Mouse (Mus musculus) retina, postnatal 1 day (tissue): ENCODE data around the gene Fignl2.
"Not testable (repeated sequence)": the region's sequence is repeated elsewhere in the genome, so short reads cannot be mapped to it uniquely, and the experiment has no call there.

Experiments used
- DNase-seq: peaks from one replicate; pipeline ENCODE4 v3.0.0-alpha.2; 2012

Fignl2 gene

DNA sequence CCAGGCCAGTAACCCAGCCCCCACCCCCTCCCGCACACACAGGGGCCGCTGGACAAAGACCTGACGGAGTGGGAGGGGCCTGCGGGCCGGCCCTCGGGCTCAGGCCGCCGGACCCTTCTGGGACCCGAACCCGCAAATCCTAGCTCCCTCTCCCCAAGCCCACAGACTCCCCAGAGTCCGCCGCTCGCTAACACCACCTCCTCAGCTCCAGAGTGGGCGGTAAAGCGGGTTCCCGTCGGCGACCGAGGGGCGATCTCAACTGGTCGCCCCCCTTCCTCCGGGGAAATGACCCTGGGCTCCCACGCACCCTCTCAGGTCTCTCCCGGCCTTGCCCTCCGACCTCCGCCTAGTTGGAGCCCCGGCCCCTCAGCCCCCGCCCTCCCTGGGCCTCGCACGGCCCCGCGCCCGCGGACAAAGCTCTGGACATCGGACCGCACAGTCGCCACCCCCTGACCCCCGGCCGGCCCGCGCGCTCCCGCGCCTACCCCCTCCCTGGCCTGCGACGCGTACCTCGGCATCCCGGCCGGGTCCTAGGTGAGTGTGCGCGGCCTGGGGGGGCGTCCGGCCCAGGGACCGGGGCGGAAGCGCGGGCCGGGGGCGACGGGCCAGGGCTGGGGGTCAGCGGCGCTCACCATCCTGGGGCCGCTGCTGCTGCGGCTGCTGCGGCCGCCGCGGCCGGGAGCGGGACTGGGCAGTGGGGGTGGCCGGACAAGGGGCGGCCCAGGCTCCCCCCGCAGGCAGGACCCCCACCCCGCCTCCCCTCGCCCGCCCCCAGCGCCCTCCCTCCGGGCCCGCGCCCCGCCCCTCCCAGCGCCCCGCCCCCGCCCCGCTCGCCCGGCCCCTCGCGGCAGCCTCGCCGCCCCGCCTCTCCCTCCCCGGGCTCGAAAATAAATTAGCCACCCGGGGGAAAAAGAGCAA, at the start of gene Fignl2:
Fignl2 (minus strand) TSS at position 755 of the 918 bp plus-strand sequence.
- peak; percentile 77 for DNase-seq

GRCm38 (mm10) chr15:101126876-101127544, 48.6 kb upstream of the Fignl2 start:
- DNase-seq, result no peak

- DNase-seq, result no peak
Observed at GRCm38 (mm10) chr15:101125561-101125960, 47.2 kb upstream of the Fignl2 start.

- DNase-seq, result no peak
Observed at GRCm38 (mm10) chr15:101123202-101123601, 44.8 kb upstream of the Fignl2 start.

DNA sequence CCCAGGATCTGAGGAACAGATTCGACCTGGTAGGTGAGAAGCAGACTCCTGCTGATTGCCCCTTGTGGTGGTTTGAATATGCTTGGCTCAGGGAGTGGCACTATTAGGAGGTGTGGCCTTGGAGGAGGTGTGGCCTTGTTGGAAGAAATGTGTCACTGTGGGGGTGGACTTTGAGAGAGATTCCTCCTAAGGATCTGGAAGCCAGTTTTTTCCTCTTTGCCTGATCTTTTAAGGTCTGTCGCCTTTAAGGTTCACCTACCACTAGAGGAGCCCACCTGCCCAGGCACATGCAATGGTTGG, 43.9 kb upstream of the Fignl2 start:
- no peak for DNase-seq

DNA sequence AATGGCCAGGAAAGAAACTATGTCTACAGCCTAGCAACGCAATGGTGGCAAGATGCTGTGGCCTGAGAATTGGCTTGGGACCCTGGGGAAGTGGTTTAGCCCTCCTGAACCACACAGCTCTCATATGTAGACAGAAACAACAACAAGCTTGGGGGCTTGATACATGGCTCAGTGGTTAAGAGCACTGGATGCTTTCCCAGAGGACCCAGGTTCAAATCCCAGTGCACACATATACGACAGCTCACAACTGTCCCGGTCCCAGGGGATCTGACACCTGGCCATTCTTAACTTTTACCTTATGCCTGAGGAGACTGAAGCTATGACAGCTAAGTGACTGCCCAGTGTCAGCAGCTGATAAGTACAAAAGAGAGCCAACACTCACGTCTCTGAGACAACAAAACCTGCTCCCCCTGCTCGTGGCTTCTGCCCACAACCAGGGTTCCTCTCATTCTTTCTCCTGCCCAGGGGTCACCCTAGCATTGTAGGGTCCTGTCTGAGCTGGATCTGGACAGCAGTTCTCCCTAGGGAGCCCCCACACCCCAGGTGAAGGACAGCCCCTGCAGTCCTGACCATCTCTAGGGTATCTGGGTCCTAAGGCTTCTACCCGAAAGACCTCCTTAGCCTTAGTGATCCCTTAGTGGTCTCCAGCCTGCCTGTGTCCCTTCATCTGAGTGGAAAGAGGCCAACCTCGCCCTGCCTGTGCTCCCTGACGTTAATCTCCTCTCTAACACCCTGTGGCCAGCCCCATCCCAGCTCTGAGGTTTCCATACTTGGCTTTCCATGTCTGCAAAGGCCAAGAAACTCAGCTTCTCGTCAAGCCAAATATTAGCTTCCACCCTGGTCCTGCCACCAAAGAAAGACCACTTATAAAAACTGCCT, 43.3 kb upstream of the Fignl2 start:
- DNase-seq, result no peak

DNA sequence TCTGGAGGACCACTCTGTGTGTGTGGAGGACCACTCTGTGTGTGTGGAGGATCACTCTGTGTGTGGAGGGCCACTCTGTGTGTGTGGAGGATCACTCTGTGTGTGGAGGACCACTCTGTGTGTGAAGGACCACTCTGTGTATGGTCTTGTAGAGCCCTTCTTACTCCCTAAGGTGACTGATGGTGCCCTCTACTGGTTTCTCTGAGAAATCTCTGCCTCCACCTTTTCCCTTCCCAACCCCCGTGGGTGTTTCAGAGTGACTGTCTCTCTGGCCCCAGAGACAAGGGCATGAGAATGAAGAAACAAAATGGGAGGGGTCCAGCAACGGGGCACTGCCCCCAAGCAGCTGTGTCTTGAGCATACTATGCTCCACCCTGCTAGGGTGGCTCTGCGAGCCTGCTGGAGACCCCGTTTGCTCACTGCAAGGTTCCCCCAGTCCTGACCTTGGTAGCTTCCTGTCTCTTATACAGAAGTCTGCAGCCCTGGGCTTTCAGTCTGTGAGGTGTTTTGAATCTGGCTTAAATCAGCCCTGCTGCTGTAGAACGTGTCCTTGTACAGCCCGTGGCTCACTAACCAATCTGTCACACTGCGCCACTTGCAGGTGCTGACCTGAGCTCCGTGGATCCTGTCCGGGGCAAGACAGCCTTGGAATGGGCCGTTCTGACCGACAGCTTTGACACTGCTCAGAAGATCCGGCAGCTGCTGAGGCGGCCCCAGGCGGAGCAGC, 40.2 kb upstream of the Fignl2 start:
- peak; percentile 78 for DNase-seq

DNA sequence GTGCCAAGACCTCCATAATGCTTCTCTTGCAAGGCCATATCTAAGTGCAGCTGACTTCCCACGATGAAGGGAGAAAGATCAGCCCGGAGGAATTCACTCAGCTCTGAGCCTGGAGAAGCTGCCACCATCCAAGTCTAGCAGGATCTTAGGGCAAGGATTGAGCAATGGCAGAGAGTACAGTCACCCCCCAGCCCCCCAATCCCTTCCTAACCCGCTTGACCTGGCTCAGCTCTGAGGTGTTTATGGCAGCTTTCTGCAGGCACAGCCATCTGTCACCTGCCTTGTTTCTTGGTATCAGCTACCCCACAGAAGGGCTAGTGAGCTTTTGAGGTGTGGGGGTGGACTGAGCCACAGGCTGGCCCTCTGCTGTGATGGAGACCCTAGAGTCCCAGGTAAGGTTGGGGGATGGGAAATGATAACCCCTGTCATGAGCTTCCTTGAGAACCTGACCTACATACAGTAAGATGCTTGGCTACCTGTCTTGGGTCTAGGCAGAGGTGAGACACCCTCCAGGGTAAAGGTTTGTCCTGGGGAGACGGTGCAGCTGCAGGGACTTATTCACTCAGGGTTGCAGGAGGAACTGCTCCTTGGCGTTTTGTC, 37.2 kb upstream of the Fignl2 start, which contains the start of gene Ankrd33:
Ankrd33 (plus strand) TSS at position 245 of the 600 bp plus-strand sequence.
- peak; percentile 70 for DNase-seq

GRCm38 (mm10) chr15:101113778-101114177, 35.4 kb upstream of the Fignl2 start:
- DNase-seq, result not testable (repeated sequence)

DNA sequence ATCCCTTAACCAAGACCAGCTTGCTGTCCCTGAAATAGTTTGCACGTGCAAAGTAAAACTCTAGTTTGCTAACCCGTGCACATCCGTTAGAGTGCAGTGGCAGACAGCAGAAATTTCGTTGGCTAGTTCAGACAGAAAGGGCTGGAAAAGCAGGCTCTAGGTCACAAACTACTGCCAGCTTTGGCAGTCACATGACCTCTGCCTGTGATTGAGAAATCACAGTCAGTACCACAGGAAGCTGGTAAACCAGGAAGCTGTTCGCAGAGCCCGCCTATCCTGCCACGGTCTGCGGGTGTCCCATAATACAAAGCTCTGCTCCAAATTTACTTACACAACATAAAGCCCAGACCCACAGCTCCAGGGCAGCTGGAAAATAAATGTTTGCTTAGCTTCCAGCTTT, 34.8 kb upstream of the Fignl2 start:
- DNase-seq, result no peak

- no peak for DNase-seq
Observed at GRCm38 (mm10) chr15:101107906-101108671, 29.7 kb upstream of the Fignl2 start.

GRCm38 (mm10) chr15:101106011-101106410, 27.6 kb upstream of the Fignl2 start:
- no peak for DNase-seq

GRCm38 (mm10) chr15:101105496-101105994, 27.2 kb upstream of the Fignl2 start:
- peak; percentile 88 for DNase-seq

- no peak for DNase-seq
Observed at GRCm38 (mm10) chr15:101103605-101104304, 25.4 kb upstream of the Fignl2 start.

GRCm38 (mm10) chr15:101100996-101101395, 22.6 kb upstream of the Fignl2 start:
- DNase-seq, result no peak

- peak; percentile 93 for DNase-seq
Observed at GRCm38 (mm10) chr15:101097985-101098651, 19.8 kb upstream of the Fignl2 start.

- no peak for DNase-seq
Observed at GRCm38 (mm10) chr15:101095392-101095791, 17.0 kb upstream of the Fignl2 start.

DNA sequence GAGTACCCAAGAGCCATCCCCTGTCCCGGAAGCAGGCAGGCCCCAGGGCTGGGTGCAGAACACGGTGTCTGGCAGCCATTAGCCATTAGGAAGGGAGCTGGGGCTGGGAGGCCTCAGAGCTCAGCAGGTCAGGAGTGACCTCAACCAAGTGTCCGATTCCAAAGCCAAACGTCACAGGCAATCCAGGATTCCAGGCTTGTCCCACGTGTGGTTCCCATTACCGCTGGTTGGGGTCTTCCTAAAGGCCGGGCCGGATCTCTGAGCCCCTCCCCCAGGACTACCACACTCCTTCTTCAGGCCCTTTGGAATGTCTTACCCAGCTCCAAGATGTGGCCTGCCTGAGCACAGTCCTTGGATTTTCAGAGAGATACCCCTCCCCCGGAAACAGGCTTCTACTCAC, 16.6 kb upstream of the Fignl2 start:
- no peak for DNase-seq

- DNase-seq, result peak; percentile 41
Observed at GRCm38 (mm10) chr15:101093988-101094387, 15.6 kb upstream of the Fignl2 start.
